Mouse (Mus musculus): ENCODE measurements around the gene Ranbp10.

Gene Ranbp10

GRCm38 (mm10) chr8:105826861-105827848, at the start of gene Ranbp10, which contains the start of gene Tsnaxip1:
Ranbp10 (minus strand) TSS chr8:105827350.
Tsnaxip1 (plus strand) TSS chr8:105827731.
- peak; percentile 99 for DNase-seq (ENCODE audit: low read depth, low spot score)

GRCm38 (mm10) chr8:105874301-105874700, 47.2 kb upstream of the Ranbp10 start:
- no peak for DNase-seq (ENCODE audit: low read depth, low spot score)

DNA sequence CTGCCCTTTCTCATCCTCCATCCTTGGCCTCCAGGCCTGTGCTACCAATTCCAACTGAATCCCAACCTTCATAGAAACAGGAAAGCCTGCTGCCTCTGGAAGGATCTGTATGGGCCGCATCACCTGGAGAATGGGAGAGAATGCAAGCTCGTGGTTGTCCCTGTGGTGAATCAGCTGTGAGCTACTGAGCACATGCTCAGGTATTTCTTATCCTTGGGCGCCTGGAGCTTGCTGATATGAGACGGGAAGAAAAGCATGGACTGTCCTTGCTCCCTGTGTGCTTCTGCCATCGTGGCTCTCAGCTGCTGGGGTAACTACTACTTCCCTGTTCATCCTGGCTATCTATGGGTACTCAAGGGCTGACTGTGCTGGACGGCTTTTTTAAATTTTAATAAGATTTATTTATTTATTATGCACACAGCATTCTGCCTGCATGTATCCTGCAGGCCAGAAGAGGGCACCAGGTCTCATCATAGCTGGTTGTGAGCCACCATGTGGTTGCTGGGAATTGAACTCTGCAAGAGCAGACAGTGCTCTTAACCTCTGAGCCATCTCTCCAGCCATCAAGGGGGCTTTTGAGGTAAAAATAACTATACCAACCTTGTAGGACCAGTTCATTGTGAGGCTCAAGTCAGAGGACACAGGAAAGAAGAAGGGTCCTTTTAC, 39.3 kb upstream of the Ranbp10 start:
- no peak for DNase-seq (ENCODE audit: low read depth, low spot score)

GRCm38 (mm10) chr8:105861951-105862350, 34.8 kb upstream of the Ranbp10 start:
- DNase-seq (ENCODE audit: low read depth, low spot score) = no peak

DNA sequence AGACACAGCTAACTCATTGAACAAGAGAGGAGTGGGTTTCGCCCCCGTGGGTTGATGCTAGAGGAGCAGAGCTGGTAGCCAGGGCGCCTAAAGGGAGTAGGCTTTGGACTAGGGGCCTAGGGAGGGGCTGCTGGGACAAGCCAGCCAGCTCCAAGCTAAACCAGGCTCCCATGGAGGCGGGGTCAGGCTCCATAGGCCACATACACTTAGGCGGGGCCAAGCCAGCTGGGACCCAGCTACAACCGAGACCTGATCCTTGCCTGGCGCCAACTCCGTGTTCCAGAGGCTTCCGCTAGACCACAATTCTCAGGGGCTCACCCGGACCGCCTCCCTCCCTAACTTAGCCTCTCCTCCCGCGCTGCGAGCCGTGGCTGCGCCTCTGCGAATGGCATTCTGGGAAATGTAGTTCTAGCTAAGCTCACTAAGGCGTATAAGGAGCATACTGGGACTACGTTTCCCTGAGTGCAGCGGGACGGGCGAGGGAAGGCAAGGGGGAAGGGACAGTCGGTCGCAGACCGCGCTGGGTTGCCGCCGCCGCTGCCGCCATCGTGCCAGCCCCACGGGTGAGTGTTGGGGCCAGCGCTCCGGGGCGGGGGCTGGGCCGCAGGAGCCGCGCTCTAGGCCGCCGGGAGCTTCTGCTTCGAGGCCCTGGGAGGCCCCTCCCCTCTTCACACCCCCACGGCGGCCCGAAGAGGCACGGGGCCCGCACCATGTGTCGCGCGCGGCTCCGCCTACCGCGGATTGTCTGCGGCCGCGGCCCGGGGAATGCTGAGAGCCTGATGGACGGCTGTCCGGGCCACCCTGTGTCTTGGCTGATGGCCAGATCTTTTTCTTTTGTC, 33.2 kb upstream of the Ranbp10 start, which contains the start of gene Nutf2:
Gene Nutf2, plus strand, starts transcription at position 438 of the 839 bp plus-strand sequence.
- DNase-seq (ENCODE audit: low read depth, low spot score) = peak; percentile 98

DNA sequence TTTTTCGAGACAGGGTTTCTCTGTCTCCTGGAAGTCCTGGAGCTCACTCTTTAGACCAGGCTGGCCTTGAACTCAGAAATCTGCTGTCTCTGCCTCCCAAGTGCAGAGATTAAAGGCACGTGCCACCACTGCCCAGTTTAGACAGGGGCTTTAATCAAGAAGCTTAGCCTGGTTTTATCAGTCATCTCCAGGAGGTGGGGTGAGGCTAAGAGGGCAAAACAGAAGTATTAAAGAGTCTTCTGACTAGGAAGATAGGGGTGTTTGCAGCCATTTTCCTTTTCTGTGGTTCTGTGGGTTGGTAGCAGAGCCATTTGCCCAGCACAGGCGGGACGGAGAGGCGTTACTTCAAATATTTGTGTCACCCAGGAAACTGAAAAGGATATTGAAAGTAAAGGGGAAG, 32.2 kb upstream of the Ranbp10 start:
- DNase-seq (ENCODE audit: low read depth, low spot score) = no peak

GRCm38 (mm10) chr8:105858495-105858894, 31.3 kb upstream of the Ranbp10 start:
- DNase-seq (ENCODE audit: low read depth, low spot score) = no peak

- no peak for DNase-seq (ENCODE audit: low read depth, low spot score)
Measured at GRCm38 (mm10) chr8:105856168-105856835, 29.2 kb upstream of the Ranbp10 start.

DNA sequence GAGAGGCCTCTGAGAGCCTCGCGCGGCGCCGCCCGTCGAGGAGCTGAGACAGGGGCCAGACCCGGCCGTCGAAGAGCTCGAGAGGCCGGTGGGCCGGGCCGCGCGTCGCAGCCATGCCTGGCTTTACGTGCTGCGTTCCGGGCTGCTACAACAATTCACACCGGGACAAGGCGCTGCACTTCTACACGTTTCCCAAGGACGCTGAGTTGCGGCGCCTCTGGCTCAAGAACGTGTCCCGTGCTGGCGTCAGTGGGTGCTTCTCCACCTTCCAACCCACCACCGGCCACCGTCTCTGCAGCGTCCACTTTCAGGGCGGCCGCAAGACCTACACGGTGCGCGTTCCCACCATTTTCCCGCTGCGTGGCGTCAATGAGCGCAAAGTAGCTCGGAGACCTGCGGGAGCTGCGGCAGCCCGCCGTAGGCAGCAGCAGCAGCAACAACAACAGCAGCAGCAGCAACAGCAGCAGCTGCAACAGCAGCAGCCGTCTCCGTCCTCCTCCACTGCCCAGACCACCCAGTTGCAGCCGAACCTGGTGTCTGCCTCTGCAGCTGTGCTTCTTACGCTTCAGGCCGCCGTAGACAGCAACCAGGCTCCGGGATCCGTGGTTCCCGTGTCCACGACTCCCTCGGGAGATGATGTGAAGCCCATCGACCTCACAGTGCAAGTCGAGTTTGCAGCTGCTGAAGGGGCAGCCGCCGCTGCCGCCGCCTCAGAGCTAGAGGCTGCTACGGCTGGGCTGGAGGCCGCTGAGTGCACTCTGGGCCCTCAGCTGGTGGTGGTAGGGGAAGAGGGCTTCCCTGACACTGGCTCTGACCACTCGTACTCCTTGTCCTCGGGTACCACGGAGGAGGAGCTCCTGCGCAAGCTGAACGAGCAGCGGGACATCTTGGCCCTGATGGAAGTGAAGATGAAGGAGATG, 28.4 kb upstream of the Ranbp10 start:
- peak; percentile 32 for DNase-seq (ENCODE audit: low read depth, low spot score)

DNA sequence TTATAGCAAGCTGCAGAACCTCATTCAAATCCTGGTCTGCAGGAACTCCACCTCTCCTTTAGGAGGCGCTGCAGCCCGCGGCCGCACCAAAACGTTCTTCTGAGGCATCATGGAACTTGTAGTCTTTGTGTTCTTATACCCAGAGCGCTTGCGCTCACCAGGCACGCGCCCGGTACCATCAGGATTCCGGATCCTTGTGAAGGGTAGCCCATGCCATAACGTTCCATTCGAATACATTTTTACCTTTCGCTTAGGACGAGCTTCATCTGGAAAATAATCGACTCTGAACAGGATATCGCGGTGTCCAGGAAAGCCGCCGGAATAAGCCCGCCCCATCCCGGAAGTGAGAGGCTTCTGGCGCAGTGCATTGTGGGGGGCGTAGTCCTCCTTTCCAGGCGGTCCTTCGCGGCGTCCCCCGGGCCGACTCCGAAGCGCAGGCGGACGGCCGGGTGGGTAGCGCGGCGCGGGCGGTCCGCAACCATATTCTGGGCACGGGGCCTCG, 27.6 kb upstream of the Ranbp10 start, which contains the start of gene Thap11:
Gene Thap11, plus strand, starts transcription at position 418 of the 502 bp plus-strand sequence.
- peak; percentile 93 for DNase-seq (ENCODE audit: low read depth, low spot score)

- no peak for DNase-seq (ENCODE audit: low read depth, low spot score)
Measured at GRCm38 (mm10) chr8:105854303-105854702, 27.2 kb upstream of the Ranbp10 start.

GRCm38 (mm10) chr8:105853178-105853577, 26.0 kb upstream of the Ranbp10 start, which contains the start of gene Cenpt:
Cenpt (minus strand) TSS chr8:105853278.
- DNase-seq (ENCODE audit: low read depth, low spot score) = no peak

GRCm38 (mm10) chr8:105852146-105852729, 25.1 kb upstream of the Ranbp10 start:
- no peak for DNase-seq (ENCODE audit: low read depth, low spot score)

DNA sequence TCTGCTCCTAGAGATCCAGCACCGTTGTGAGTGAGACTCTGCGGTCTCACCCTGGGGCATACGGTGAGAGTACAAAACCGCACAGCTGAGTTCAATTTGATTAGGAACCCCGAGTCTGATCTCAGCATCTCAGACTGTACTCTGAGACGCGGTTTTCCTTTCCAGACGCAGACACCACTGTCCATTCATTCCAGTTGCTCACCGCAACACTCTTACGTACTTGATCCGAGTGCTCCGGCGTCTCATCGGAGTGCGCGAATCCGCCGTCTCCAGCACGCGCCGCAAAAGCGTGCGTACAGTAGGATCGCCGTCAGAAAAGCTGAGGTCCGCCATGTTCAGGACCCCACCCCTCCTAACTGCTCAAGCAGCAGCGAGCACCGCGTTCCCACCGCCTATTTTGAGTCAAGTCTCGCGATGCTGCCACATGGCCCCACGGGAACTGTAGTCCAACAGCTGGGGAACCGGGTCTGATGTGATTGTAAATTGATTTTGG, 24.5 kb upstream of the Ranbp10 start:
- DNase-seq (ENCODE audit: low read depth, low spot score) = peak; percentile 95

- DNase-seq (ENCODE audit: low read depth, low spot score) = no peak
Measured at GRCm38 (mm10) chr8:105850611-105851010, 23.5 kb upstream of the Ranbp10 start.

- no peak for DNase-seq (ENCODE audit: low read depth, low spot score)
Measured at GRCm38 (mm10) chr8:105850014-105850413, 22.9 kb upstream of the Ranbp10 start.

DNA sequence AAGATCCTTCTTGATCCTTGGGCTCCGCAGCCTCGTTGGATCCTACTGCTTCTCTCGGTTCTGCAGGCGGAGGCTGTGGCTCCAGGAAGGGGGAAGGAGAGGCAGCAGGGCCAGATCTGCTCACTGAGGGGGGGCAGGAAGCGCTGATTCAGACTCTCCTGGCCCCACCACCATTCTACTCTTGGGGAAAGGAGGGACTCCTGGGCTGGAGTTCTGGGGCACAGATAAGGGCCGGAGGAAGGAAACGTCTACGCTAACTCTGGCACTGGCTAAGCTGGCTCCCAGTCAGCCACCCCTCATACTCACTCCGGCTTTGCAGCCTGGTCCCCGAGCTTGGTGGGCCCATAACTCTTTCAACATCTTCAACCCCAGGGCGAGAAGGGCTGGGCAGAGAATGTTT, 19.5 kb upstream of the Ranbp10 start:
- DNase-seq (ENCODE audit: low read depth, low spot score) = no peak

DNA sequence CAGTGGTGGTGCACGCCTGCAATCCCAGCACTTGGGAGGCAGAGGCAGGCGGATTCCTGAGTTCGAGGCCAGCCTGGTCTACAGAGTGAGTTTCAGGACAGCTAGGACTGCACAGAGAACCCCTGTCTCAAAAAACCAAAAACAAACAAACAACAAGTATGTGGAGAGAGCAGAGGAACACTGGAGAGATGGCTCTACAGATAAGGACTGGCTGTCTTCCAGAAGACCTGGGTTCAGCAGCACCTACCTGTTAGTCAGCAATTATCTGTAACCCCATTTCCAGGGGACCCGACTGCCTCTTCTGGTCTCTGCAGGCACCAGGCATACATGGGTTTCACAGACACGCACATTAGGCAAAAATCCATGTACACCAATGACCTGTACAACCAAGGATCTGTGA, 12.1 kb upstream of the Ranbp10 start:
- DNase-seq (ENCODE audit: low read depth, low spot score) = no peak

- no peak for DNase-seq (ENCODE audit: low read depth, low spot score)
Measured at GRCm38 (mm10) chr8:105836991-105837390, 9.8 kb upstream of the Ranbp10 start.

All from forelimb bud, embryonic 11.5 days (tissue).